Mouse (Mus musculus) intestine, embryonic 14.5 days (tissue): ENCODE results near the gene Mllt6. TPM values are rescaled to one million over a fixed set of nuclear protein-coding genes. Genes with fewer than 3 reads are reported as not detected.

Experiments
- ATAC-seq: fragments of 200-750 bp; cut with Nextera tagmentation; replicated peaks from 2 replicates; pipeline ENCODE4 v1.8.0; 2017; ENCODE audit warnings: low read depth, moderate number of reproducible peaks, moderate TSS enrichment, moderate library complexity; ENCODE audit not compliant: low FRiP score, low TSS enrichment
- DNase-seq: peaks from one replicate; pipeline ENCODE4 v3.0.0-alpha.2; 2018; ENCODE audit warnings: low spot score
- H3K27ac ChIP-seq: fragments of 300-500 bp; sonication (generic); 2 replicates; pipeline ENCODE4 v1.5.1; 2014; ENCODE audit warnings: low read depth, mild to moderate bottlenecking, control low read depth
- H3K27me3 ChIP-seq: fragments of 300-500 bp; sonication (generic); replicated peaks from 2 replicates; pipeline ENCODE4 v1.6.1; 2014; ENCODE audit warnings: low read length, control low read depth; ENCODE audit not compliant: control insufficient read depth, insufficient read depth
- H3K36me3 ChIP-seq: fragments of 300-500 bp; sonication (generic); 2 replicates; pipeline ENCODE4 v1.6.1; 2014; ENCODE audit warnings: low read length, control low read depth; ENCODE audit not compliant: control insufficient read depth, insufficient read depth
- H3K4me1 ChIP-seq: fragments of 300-500 bp; sonication (generic); replicated peaks from 2 replicates; pipeline ENCODE4 v1.6.1; 2014; ENCODE audit warnings: low read length, control low read depth, mixed read lengths; ENCODE audit not compliant: control insufficient read depth, insufficient read depth
- H3K4me2 ChIP-seq: fragments of 300-500 bp; sonication (generic); 2 replicates; pipeline ENCODE4 v1.6.1; 2014; ENCODE audit warnings: low read length
- H3K4me3 ChIP-seq: fragments of 300-500 bp; sonication (generic); 2 replicates; pipeline ENCODE4 v1.5.1; 2014; ENCODE audit warnings: low read depth, low read length, control low read depth, mixed read lengths
- H3K9ac ChIP-seq: fragments of 300-500 bp; sonication (generic); 2 replicates; pipeline ENCODE4 v1.6.1; 2014; ENCODE audit warnings: mild to moderate bottlenecking, low read length
- H3K9me3 ChIP-seq: fragments of 300-500 bp; sonication (generic); 2 replicates; pipeline ENCODE4 v1.6.1; 2016; ENCODE audit warnings: low read length, control low read depth; ENCODE audit not compliant: control insufficient read depth
- WGBS: fragments of 180-500 bp; shearing (Covaris S2); extraction: QIAGEN DNeasy Blood & Tissue Kit; methylation state at CpG from one replicate; pipeline ENCODE4 v1.1.7; 2014; 5-methylcytosine and 5-hydroxymethylcytosine counted together
- polyA plus RNA-seq: library from polyadenylated mRNA; unstranded; fragments of >200 nt; fragmentation: Nextera tagmentation; extraction: Ambion mirVana; gene quantifications from 2 replicates; pipeline ENCODE4 v1.2.1, GENCODE M21; 2014

The Mllt6 gene
- polyA plus RNA-seq, 1 experiment from 2014 or later, result 4.8 TPM

DNA sequence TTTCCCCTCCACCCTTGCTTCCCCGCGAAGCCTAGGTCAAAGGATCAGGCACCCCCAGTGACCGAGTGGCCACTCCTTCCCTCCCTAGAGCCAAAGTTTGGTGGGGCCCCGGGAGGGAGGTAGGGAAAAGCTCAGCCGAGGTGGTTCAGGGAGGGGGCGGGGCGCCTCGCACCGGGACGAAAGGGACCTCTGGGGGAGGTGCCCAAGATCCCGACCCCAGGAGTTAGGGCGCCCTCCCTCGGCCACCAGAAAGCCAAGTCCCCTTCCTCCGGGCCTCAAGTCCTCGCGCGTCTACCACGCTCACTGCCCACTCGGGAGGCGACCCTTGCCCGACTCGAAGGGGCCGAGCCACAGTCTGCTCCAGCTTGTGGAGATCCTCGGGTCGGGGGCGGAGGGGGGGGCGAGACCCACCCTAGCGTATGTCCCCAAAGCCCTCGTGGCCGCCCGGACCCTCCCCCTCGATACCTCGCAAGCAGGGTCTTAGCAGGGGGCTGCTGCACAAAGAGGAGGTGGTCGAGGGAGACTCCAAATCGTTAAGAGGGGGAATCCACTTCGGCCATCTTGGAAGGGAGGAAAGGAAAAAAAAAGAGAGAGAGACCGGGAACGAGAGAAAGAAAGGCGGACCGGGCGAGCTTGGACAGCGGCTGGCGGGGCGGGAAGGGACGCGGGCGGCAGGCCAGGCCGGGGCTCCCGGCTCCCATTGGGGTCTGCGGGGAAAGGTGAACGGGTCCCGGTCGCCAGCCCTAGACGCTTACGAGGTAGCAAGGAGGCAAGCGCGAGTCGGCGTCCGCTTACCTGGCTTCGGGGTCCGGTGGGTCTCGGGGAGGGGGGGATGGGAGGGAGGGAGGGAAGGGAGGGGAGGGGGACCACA is 35.8 kb downstream of the Mllt6 start:
- peak overlapping the region; percentile 94 for H3K9ac ChIP-seq
- H3K4me3 ChIP-seq, result peak overlapping the region; percentile 99
- H3K4me2 ChIP-seq, result peak overlapping the region; percentile 74
- H3K9me3 ChIP-seq, result no peaks in the 10 kb centered on the region
- peak overlapping the region; percentile 98 for H3K27ac ChIP-seq
- peak; percentile 1; the same call in 1 of the 2 replicates for ATAC-seq
- peaks cover 52% of the 10 kb centered on the region for H3K4me1 ChIP-seq
- DNase-seq, result peak; percentile 91
- WGBS, result under 1% methylated on average over 57 of the region's 63 CpGs
- H3K27me3 ChIP-seq, result no peaks in the 10 kb centered on the region
- 0 out of 2 replicates have a peak, but pooled peaks cover 4% of the 10 kb centered on the region for H3K36me3 ChIP-seq

DNA sequence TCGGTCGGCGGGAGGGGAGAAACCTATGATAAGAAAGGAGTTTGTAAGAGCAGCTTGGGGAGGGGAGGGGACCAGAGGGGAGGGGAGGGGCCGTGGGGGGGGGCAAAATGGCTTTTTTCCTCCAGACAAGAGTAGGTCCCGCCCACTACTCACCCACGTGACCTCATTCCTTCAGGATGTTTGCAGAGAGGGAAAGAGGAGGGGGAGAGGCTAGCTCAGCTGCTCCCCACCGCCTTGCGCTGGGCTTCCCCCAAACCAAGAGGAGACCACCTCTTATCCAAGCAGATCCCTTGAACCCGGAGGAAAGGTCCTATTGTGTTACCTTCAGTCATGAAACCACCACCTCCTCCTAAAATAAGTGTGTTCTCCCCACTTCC is 36.4 kb downstream of the Mllt6 start:
- H3K27ac ChIP-seq, result peak overlapping the region; percentile 98
- H3K9me3 ChIP-seq, result no peaks in the 10 kb centered on the region
- DNase-seq, result peak; percentile 95
- peak overlapping the region; percentile 89 for H3K4me2 ChIP-seq
- 0% methylated on average over 3 of the region's 9 CpGs for WGBS
- peak overlapping the region; percentile 94 for H3K9ac ChIP-seq
- 0 out of 2 replicates have a peak, but pooled peaks cover 4% of the 10 kb centered on the region for H3K36me3 ChIP-seq
- no peaks in the 10 kb centered on the region for H3K27me3 ChIP-seq
- H3K4me1 ChIP-seq, result peaks cover 53% of the 10 kb centered on the region
- peak; percentile 42 for ATAC-seq
- peak overlapping the region; percentile 99 for H3K4me3 ChIP-seq

DNA sequence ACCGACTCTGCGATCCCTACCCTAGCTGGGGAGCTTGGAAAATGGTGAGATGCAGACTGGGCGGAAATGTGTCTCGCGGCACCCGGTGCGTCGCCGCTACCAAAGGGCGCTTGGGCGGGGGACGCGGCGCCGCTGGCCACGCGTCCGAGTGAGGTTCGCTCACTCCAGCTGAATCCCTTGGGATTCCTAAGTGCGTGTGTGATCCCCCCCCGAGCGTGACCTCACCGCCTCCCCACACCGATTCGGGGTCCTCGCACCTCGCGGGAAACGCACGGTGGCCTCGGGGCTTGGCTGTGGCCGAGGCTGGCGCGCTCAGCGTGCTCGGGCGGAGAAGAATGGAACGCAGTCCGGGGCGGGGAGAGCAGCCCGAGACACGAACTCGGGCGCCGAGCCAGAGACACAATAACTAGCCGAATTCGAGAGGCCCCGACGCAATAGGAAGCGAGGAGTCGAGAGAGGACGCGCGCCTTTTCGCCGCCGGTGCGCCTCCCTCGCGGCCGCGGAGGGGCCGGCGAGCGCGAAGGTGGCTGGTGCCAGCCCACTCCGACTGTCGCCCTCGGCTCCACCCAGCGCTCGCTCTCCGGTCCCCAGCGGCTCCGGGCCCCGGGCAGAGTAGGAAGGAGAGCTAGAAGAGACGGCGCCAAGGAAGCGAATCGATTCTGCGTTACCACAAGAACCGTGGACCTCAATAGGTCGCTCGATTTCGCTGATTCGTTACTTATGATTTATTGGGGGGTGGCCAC is 37.0 kb downstream of the Mllt6 start, which contains the start of gene Pcgf2:
Gene Pcgf2 (minus strand): TSS at position 495 of the 743 bp plus-strand sequence.
- peak; percentile 8 for ATAC-seq
- under 1% methylated on average over 84 of the region's 85 CpGs for WGBS
- Histone ChIP-seq H3K9ac (peak within 1 kb of the TSS; percentile 94), H3K4me1 (peaks cover 48% of the 10 kb centered on the region), H3K27me3 (no peaks in the 10 kb centered on the region), H3K4me2 (peak within 1 kb of the TSS; percentile 89), H3K4me3 (peak within 1 kb of the TSS; percentile 99), H3K9me3 (no peaks in the 10 kb centered on the region), H3K36me3 (peaks cover 4% of the 10 kb centered on the region; the same call in 1 of the 2 replicates), H3K27ac (peak within 1 kb of the TSS; percentile 98)
- DNase-seq, result peak; percentile 89

DNA sequence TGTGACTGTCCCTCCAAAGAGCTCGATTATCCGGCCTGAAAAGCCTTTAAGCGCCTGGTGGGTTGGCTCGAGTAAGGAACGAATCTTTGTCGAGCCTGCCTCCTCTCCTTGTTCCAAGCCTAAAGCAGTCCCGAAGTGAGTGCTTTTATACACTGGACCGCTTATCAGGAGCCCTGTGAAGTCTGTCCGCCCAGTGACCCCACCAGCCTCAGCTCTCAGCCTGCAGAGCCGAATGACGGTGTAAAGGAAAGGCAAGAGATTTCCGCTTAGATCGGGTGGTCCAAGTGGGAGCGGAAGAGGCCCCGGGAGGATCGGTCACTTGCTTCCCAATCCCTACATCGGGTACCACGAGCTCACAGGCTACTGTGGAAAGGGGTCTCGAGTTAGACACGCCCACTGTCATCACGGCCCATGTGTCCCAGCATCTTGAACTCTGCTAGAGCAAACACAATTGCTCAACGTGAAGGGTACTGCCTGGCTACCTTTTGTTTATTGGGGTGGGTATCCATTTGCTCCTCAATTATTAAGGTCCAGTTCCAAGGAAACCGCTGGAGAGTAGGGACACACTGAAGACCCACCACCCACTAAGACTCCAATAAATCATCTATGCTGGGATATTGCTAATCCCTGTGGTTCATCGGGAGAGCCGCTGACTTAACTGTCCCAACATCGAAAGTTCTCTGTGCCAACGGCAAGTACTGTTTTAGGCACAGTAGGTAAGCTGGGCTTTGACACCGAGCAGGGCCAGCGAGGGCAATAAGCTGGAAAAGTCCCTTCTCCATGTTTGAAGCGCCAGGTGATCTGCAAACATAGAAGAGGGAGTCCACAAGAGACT is 37.7 kb downstream of the Mllt6 start:
- DNase-seq (peak; percentile 78), ATAC-seq (no peak)
- no peaks in the 10 kb centered on the region for H3K27me3 ChIP-seq
- H3K36me3 ChIP-seq, result peaks cover 9% of the 10 kb centered on the region
- H3K4me2 ChIP-seq, result peak overlapping the region; percentile 89
- H3K4me1 ChIP-seq, result peaks cover 40% of the 10 kb centered on the region
- peak overlapping the region; percentile 72 for H3K9ac ChIP-seq
- peak overlapping the region; percentile 99 for H3K4me3 ChIP-seq
- H3K27ac ChIP-seq, result peak overlapping the region; percentile 98
- WGBS, result 14% methylated on average over 30 of the region's 30 CpGs
- no peaks in the 10 kb centered on the region for H3K9me3 ChIP-seq

DNA sequence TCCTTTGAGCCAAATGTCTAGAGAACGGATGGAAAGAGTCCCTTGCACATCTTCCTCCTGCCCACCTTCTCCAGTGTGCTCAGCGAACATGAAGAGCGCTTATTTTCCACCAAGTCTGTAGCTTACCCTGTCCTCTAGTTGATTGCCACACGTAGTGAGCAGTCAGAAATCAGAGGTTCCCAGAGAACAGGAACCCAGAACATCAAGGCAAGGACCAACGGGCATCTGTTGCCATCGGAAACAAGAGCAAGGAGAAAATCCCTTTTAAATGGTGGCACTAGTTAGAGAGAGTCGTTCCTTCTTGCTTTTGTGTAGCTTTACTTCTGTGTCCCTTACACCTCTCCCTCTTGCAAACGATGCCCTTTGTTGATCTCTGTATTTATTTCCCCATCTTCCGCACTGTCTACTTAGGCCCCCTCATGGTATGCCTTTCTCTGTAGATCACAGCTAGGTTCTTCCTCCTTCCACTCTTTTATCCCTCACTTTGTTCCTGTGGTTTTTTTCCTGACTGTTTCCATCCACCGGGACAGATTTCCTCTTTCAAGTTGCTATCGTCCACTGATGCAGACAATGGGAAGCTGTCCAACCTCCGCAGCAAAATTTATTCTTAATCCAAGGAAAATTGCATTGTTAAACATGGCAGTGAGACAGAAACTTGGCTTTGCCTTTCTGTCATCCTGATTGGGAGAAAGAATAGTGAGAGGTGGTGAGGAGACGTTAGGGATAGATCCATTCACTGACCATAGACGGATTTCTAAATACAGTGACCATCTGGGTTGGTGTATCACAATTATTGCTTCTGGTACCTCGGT is 38.6 kb downstream of the Mllt6 start:
- WGBS, result 58% methylated on average over 15 of the region's 15 CpGs
- Histone ChIP-seq H3K27me3 (no peaks in the 10 kb centered on the region), H3K9ac (0 out of 2 replicates have a peak overlapping the region, but pooled peaks have one; percentile 16), H3K4me3 (peak overlapping the region; percentile 99), H3K4me2 (peak overlapping the region; percentile 89), H3K27ac (no peak overlapping the region), H3K9me3 (no peaks in the 10 kb centered on the region), H3K4me1 (peaks cover 32% of the 10 kb centered on the region), H3K36me3 (peaks cover 16% of the 10 kb centered on the region)
- DNase-seq (no peak), ATAC-seq (no peak)

DNA sequence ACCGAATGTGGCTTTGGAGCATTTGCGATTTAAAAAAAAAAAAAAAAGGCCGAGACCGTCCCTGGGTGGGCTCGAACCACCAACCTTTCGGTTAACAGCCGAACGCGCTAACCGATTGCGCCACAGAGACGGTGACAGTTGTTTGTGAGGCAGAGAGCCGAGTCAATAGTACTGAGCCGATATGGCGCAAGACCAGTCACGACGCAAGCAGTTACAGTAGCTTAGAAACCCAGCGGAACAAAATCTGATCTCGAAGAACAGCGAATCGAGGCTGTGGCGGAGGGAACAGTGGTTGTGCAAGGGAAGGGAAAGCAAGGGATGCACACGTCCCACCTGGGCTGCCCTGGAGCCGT is 39.2 kb downstream of the Mllt6 start:
- H3K27ac ChIP-seq, result peak overlapping the region; percentile 80
- H3K4me2 ChIP-seq, result peak overlapping the region; percentile 78
- peak; percentile 1; the same call in 1 of the 2 replicates for ATAC-seq
- H3K27me3 ChIP-seq, result no peaks in the 10 kb centered on the region
- WGBS, result under 1% methylated on average over 24 of the region's 24 CpGs
- peak; percentile 98 for DNase-seq
- H3K4me3 ChIP-seq, result peak overlapping the region; percentile 95
- peak overlapping the region; percentile 64 for H3K9ac ChIP-seq
- H3K4me1 ChIP-seq, result peaks cover 26% of the 10 kb centered on the region
- H3K36me3 ChIP-seq, result peaks cover 19% of the 10 kb centered on the region
- no peaks in the 10 kb centered on the region for H3K9me3 ChIP-seq

DNA sequence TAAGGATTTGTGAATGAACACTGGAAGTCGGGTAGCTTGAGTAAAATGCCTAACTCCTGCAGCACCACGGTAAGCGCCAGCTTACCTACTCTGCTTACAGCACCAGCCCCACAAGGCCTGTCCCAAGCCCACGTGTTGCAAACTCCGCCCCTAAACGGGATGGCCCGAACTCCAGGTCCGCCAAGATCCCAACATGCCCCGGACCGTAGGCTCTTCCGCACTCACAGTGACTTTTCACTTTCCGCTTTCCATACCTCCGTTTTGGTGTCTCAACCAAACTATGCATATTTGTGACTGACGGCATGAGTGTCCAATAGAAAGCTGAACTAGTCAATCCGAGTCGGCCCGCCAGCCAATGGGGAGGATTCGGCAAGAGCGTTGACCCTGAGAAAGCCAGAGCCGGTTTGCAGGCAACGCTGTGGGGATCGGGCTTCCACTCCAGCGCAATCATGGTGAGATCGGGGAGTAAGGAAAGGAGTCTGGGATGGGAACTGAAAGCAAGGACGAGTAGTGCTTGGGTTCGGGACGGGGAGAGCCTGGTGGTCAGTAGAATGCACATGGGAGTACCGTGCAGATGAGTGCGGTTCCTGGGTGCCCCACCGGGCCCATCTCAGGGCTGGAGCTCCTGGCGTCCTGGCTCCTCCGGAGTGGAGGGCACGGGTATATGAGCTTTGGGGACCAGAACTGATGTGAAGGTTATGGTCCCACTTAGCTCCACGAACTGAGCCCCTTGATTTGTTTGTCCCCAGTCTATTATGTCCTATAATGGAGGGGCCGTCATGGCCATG is 40.0 kb downstream of the Mllt6 start, which contains the start of gene Psmb3:
Gene Psmb3 (plus strand): TSS at position 361 of the 788 bp plus-strand sequence.
- DNase-seq (peak; percentile 98), ATAC-seq (peak; percentile 84)
- 0% methylated on average over 35 of the region's 35 CpGs for WGBS
- H3K4me3 ChIP-seq, result peak within 1 kb of the TSS; percentile 95
- H3K36me3 ChIP-seq, result peaks cover 28% of the 10 kb centered on the region
- H3K4me2 ChIP-seq, result peak within 1 kb of the TSS; percentile 83
- H3K27ac ChIP-seq, result peak within 1 kb of the TSS; percentile 80
- H3K9ac ChIP-seq, result peak within 1 kb of the TSS; percentile 82
- H3K27me3 ChIP-seq, result no peaks in the 10 kb centered on the region
- H3K4me1 ChIP-seq, result peaks cover 23% of the 10 kb centered on the region
- H3K9me3 ChIP-seq, result no peaks in the 10 kb centered on the region
